Mouse (Mus musculus) spleen, adult 2 months (tissue): ENCODE results near the gene Ttc30a2.

Experiments
- CTCF ChIP-seq: fragments of 200-500 bp; IDR thresholded peaks from 2 replicates; pipeline ENCODE4 v1.5.1; 2011; ENCODE audit warnings: mild to moderate bottlenecking, inconsistent platforms; ENCODE audit not compliant: insufficient read depth, insufficient read length, insufficient replicate concordance; ENCODE audit errors: extremely low read depth
- POLR2A ChIP-seq: fragments of 200-500 bp; IDR thresholded peaks from 2 replicates; pipeline ENCODE4 v1.6.1; 2011; ENCODE audit warnings: low read depth, low read length, inconsistent platforms

GRCm38 (mm10) chr2:75997726-75998125 is 19.8 kb upstream of the Ttc30a2 start:
- TF ChIP-seq POLR2A (no peak), CTCF (no peak)
